Mouse (Mus musculus) limb, embryonic 10.5 days (tissue): ENCODE measurements around the gene P2ry2. TPM values are rescaled to one million over a fixed set of nuclear protein-coding genes. Genes with fewer than 3 reads are reported as not detected.

ENCODE experiments used
- DNase-seq: peaks from one replicate; pipeline ENCODE4 v3.0.0-alpha.2; 2017; ENCODE audit warnings: low spot score
- H3K27ac ChIP-seq: fragments of 300-500 bp; sonication (generic); 2 replicates; pipeline ENCODE4 v1.5.1; 2016; ENCODE audit warnings: mild to moderate bottlenecking
- H3K27me3 ChIP-seq: fragments of 300-500 bp; sonication (generic); 2 replicates; pipeline ENCODE4 v1.6.1; 2016; ENCODE audit warnings: low read depth, mild to moderate bottlenecking; ENCODE audit not compliant: poor library complexity, severe bottlenecking
- H3K36me3 ChIP-seq: fragments of 300-500 bp; sonication (generic); 2 replicates; pipeline ENCODE4 v1.6.1; 2016; ENCODE audit warnings: mild to moderate bottlenecking, moderate library complexity
- H3K4me1 ChIP-seq: fragments of 300-500 bp; sonication (generic); 2 replicates; pipeline ENCODE4 v1.6.1; 2016
- H3K4me3 ChIP-seq: fragments of 300-500 bp; sonication (generic); 2 replicates; pipeline ENCODE4 v1.5.1; 2016; ENCODE audit warnings: mild to moderate bottlenecking, moderate library complexity
- H3K9me3 ChIP-seq: fragments of 300-500 bp; sonication (generic); replicated peaks from 2 replicates; pipeline ENCODE4 v1.6.1; 2016; ENCODE audit warnings: mild to moderate bottlenecking
- WGBS: fragments of 180-500 bp; shearing (Covaris S2); methylation state at CpG from one replicate; pipeline ENCODE4 v1.1.7; 2016; 5-methylcytosine and 5-hydroxymethylcytosine counted together
- polyA plus RNA-seq: library from polyadenylated mRNA; unstranded; fragments of >200 nt; fragmentation: Nextera tagmentation; extraction: Ambion mirVana; gene quantifications from 2 replicates; pipeline ENCODE4 v1.2.1, GENCODE M21; 2016

Gene P2ry2
- polyA plus RNA-seq, 1 experiment from 2014 or later: 0.51 TPM

DNA sequence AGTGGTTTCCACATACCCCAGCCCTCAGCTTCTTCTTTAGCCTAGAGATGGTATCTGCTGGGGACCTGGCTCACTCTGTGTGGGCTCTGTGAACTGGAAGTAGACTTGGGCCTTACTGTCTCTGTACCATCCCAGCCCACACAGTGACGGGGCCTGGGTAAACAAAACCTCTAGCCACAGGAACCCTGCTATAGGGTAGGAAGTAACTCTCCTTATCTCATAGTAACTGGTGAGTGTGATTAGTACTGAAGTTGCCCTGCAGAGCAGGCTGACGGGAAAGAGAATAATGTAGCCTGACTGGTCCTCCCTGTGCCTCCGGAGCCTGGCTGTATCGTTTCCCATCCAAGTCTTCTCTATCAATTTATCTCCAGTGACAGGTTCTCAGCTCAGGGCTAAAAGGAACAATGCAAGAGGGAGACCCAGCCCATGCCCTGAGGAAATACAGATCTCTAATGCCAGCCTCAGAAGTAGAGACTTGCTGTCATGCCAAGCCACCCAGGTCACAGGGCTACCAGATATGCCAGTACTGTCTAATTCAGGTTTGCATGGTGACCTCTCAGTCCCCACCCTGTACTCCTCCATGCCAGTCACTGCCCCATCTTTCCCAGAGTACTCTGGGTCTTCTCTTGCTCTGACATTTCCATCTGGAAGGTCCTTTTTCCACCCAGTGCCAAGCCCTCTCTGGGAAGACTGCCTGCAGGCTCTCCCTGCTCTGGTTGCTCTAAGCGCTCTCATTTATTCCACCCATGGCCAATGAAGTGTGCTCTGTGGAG, 29.5 kb upstream of the P2ry2 start:
- H3K4me3 ChIP-seq: no peak overlapping the region
- H3K9me3 ChIP-seq: no peaks in the 10 kb centered on the region
- no peaks in the 10 kb centered on the region for H3K36me3 ChIP-seq
- no peak overlapping the region for H3K27ac ChIP-seq
- no peaks in the 10 kb centered on the region for H3K4me1 ChIP-seq
- DNase-seq: no peak
- H3K27me3 ChIP-seq: no peaks in the 10 kb centered on the region
- WGBS: 52% methylated on average over 5 of the region's 5 CpGs

DNA sequence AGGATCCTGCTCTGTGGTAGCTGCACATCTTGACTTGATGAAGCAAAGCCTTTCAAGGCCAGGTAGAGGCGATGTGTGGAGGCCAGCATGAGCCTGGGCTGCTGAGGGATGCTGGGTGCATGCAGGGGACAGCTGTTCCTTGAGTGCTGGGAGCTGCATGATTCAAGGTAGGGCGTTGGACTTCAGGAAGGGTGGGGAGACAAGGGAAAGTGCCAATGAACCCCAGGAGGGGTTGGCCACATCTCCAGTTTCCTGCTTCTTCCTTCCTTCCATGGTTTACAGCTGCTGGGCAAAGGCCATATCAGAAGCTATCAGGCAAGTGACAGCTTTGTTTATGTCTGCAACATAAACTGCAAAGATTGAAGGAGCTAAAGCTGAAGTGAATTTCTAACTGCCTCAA, 28.9 kb upstream of the P2ry2 start:
- DNase-seq: no peak
- no peaks in the 10 kb centered on the region for H3K36me3 ChIP-seq
- no peak overlapping the region for H3K4me3 ChIP-seq
- H3K9me3 ChIP-seq: no peaks in the 10 kb centered on the region
- WGBS: 61% methylated on average over 2 of the region's 2 CpGs
- H3K27ac ChIP-seq: no peak overlapping the region
- no peaks in the 10 kb centered on the region for H3K27me3 ChIP-seq
- H3K4me1 ChIP-seq: no peaks in the 10 kb centered on the region

DNA sequence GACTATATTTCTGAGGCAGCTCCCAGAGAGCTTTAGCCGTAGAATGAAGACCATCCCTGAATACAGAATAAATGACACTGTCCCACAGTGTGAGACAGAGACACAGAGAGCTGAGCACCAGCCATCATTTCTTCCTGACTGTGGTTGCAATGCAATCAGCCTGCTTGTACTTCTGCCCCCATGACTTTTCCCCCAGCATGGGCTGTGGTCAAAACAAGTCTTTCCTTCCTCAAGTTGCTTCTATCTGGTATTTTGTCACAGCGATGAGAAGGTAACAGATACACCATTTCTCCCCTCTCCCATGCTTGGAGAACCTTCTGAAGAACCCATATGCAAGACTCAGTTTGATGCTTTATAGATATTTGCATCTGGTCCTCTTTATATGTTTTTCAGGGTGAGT, 20.7 kb upstream of the P2ry2 start:
- 80% methylated on average over 2 of the region's 2 CpGs for WGBS
- Histone ChIP-seq H3K4me1 (no peaks in the 10 kb centered on the region), H3K36me3 (no peaks in the 10 kb centered on the region), H3K27ac (no peak overlapping the region), H3K27me3 (no peaks in the 10 kb centered on the region), H3K9me3 (no peaks in the 10 kb centered on the region), H3K4me3 (no peak overlapping the region)
- DNase-seq: no peak

DNA sequence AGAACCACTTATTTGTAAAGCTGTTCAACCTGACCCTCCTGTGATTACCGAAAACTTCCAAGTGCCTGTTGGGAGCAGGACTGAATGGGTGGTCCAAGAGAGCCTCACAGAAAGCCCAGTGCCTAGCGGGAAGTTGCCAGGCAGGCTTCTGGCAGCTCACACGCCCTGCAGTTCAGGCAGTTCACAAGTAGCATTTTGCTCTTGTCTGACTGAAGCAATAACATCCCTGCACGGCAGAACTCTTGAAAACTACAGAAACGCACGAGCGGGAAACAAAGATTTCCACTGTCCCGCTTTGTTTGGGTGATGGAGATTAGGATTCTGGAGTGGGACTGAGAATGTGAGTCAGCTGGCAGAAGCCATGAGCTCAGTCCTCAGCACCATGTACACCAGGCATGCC, 18.6 kb upstream of the P2ry2 start:
- Histone ChIP-seq H3K4me3 (no peak overlapping the region), H3K27me3 (no peaks in the 10 kb centered on the region), H3K27ac (no peak overlapping the region), H3K36me3 (no peaks in the 10 kb centered on the region), H3K9me3 (no peaks in the 10 kb centered on the region), H3K4me1 (0 out of 2 replicates have a peak, but pooled peaks cover 2% of the 10 kb centered on the region)
- 65% methylated on average over 8 of the region's 8 CpGs for WGBS
- no peak for DNase-seq

DNA sequence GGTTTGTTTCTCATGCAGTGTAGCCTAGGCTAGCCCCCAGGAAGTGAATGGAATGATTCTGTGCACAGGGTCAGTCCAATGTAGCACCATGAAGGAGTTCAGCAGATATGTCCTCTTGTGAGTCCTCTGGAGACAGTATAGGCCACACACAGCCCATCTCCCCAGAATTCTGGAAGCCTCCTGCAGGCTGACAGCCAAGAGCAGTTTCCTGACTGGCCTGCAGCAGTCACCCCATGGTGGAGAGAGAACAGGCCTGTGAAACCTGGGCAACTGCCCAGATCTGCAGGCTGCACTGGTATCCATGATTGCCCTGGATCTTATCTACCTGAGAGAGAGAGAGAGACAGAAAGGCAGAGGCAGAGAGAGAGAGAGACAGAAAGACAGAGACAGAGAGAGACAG, 18.1 kb upstream of the P2ry2 start:
- Histone ChIP-seq H3K4me3 (no peak overlapping the region), H3K4me1 (0 out of 2 replicates have a peak, but pooled peaks cover 2% of the 10 kb centered on the region), H3K36me3 (no peaks in the 10 kb centered on the region), H3K27ac (no peak overlapping the region), H3K9me3 (no peaks in the 10 kb centered on the region), H3K27me3 (no peaks in the 10 kb centered on the region)
- no peak for DNase-seq

DNA sequence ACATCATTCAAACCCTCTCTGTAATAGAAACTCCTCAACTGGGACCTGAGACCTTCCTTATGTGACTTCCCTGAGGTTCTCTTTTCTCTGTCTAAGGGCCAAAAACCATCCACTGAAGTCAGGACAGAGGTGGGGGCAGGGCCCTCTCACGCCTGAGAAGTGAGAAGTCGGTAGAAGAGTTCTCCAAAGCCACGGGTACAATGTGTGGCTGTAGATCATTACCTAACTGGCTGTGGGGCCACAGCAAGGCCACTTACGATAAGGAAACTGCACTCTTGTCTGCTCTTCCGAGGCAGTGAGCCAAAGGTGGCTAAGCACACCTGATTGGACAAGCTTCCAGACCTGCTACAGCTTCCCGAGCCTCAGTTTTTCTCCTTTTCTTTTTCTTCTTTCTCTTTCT, 16.8 kb upstream of the P2ry2 start:
- no peak for DNase-seq
- WGBS: 76% methylated on average over 6 of the region's 6 CpGs
- Histone ChIP-seq H3K4me3 (no peak overlapping the region), H3K27me3 (no peaks in the 10 kb centered on the region), H3K27ac (no peak overlapping the region), H3K9me3 (no peaks in the 10 kb centered on the region), H3K4me1 (0 out of 2 replicates have a peak, but pooled peaks cover 2% of the 10 kb centered on the region), H3K36me3 (no peaks in the 10 kb centered on the region)

DNA sequence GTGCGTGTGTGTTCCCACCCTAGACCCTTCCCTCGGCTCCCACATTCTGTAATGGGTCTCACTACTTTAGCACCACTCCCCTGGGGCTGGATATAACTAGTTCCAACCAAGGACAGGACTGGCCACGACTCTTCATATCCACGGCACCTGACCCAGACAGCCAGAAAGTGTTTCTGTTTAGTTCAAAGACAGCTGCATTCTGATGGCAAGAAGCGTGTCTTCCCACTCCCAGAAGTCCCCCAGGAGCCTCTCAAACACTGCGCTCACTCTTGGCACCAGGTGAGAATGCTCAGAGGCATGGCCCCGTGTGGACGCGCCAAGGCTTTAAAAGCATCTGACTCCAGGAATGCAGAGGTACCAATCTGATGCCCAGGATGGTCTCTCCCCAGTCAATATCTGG, 16.3 kb upstream of the P2ry2 start:
- no peaks in the 10 kb centered on the region for H3K27me3 ChIP-seq
- H3K4me1 ChIP-seq: 0 out of 2 replicates have a peak, but pooled peaks cover 2% of the 10 kb centered on the region
- no peak overlapping the region for H3K27ac ChIP-seq
- WGBS: 87% methylated on average over 9 of the region's 9 CpGs
- no peak overlapping the region for H3K4me3 ChIP-seq
- H3K36me3 ChIP-seq: no peaks in the 10 kb centered on the region
- DNase-seq: no peak
- H3K9me3 ChIP-seq: no peaks in the 10 kb centered on the region

DNA sequence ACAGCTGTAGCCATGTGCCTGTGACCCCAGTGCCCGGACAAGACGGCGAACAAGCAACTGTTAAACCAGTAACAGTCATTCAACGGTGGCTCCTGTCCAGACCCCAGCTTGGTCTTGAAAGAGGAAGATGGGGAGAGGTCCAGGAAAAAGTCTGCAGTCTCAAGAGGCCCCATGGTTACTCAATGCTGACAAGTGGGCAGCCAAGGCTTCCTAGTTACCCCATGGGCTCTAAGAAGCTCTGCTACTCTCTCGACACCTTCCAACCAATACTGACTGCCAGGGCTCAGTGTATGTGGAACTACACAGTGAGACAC, 15.7 kb upstream of the P2ry2 start:
- Histone ChIP-seq H3K4me1 (0 out of 2 replicates have a peak, but pooled peaks cover 2% of the 10 kb centered on the region), H3K36me3 (no peaks in the 10 kb centered on the region), H3K27me3 (no peaks in the 10 kb centered on the region), H3K9me3 (no peaks in the 10 kb centered on the region), H3K4me3 (no peak overlapping the region), H3K27ac (no peak overlapping the region)
- WGBS: 88% methylated on average over 5 of the region's 5 CpGs
- no peak for DNase-seq

DNA sequence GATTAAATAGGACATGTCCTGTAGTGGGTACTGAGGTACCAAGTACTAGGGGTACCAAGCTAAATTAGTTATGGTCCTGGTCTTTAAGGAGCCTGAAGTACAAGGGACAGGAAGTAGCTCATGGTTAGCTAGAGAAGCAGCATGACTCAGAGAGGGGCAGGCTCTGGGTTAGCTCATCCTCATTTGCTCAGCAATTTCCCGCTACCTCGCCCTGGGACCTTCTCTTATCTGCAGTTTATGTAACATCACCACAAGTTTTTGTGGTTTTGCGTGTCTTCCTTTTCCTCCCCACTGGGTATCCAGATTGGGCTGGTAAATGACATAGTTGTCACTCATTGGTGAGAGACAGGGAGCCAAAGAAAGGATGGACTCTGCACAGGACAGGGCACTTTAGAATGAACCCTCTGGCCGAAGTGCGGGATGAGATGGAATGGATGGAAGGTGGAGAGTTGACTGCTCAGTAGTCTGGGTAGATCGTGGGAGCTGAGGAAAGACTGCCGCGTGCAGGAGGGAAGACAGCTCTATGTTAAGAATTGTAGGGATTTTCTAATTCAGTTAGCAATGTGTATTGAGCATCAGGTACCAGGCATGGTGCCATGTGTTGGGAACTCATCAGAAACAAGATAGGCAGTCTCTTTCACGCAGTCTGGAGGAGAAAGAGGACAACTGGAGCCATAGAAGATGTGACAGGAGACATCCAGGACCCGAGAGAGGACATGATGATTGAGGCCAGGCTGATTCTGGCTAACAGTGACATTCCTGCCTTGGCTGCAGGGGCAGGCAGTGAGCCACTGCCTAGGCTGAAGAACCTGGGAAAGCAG, 15.2 kb upstream of the P2ry2 start:
- H3K9me3 ChIP-seq: no peaks in the 10 kb centered on the region
- 89% methylated on average over 10 of the region's 10 CpGs for WGBS
- H3K36me3 ChIP-seq: no peaks in the 10 kb centered on the region
- no peak overlapping the region for H3K27ac ChIP-seq
- no peak overlapping the region for H3K4me3 ChIP-seq
- 0 out of 2 replicates have a peak, but pooled peaks cover 2% of the 10 kb centered on the region for H3K4me1 ChIP-seq
- no peak for DNase-seq
- no peaks in the 10 kb centered on the region for H3K27me3 ChIP-seq

DNA sequence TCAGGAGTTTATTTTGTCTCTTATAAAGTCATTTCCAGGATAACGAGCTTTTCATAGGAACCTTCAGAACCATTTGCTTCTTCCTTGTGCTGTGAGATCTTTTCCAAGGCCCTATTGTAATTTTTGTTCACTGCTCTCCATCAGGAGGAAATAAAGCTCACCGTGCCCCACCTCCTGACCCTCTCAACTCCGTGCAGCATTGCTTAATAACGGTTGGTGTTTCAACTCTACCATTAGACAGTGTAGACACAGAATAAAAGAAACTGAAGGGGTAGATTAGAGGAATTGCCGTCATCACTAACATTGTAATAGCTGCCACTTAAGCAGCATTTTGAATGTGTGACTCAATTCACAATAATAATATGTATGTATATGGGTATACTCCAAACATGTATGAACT, 14.2 kb upstream of the P2ry2 start:
- Histone ChIP-seq H3K4me3 (no peak overlapping the region), H3K9me3 (no peaks in the 10 kb centered on the region), H3K27me3 (no peaks in the 10 kb centered on the region), H3K27ac (no peak overlapping the region), H3K36me3 (no peaks in the 10 kb centered on the region), H3K4me1 (0 out of 2 replicates have a peak, but pooled peaks cover 2% of the 10 kb centered on the region)
- 76% methylated on average over 5 of the region's 5 CpGs for WGBS
- DNase-seq: no peak

DNA sequence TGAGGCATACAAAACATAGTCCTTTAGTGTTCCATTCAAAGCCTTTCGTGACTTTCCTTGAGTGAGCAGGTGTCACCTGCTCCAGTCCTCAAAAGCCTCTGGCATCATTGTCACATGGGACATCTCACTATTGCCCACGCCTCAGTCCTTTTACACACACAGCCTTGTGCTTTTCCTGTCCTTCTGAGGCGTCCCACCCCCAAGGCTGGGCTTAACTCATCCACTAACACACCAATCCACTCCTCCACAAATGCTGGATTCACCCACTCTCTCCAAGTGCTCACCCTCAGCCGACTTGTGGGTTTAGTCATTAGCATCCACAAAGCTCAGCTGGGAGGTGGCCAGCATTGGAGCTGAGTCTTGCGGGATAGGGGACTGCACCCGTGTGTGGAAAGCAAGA, 4.8 kb upstream of the P2ry2 start:
- H3K4me1 ChIP-seq: peaks cover 11% of the 10 kb centered on the region
- peaks cover 35% of the 10 kb centered on the region for H3K27me3 ChIP-seq
- no peaks in the 10 kb centered on the region for H3K9me3 ChIP-seq
- DNase-seq: no peak
- H3K27ac ChIP-seq: no peak overlapping the region
- no peaks in the 10 kb centered on the region for H3K36me3 ChIP-seq
- H3K4me3 ChIP-seq: no peak overlapping the region
- WGBS: 73% methylated on average over 6 of the region's 6 CpGs

DNA sequence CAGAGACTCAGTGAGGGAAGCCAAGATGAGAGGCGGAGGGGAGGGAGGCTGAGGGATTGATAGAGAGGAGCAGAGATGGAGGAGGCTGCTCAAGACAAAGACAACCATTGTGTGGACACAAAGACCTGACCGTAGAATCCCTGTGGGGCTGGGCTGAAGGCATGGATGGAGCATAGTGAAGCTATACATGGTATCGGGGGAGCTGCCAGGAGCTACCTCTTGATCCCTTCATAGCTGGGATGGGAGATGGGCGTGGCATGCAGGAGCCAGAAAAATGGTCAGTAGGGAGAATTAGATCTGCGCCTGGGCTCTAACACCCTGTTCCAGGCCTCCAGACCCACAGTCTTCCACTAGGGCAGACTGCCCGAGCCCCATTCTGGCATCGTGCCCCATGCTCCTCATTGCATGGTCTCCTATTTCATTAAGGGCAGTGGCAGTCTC, 4.4 kb upstream of the P2ry2 start:
- H3K27ac ChIP-seq: no peak overlapping the region
- H3K36me3 ChIP-seq: no peaks in the 10 kb centered on the region
- H3K27me3 ChIP-seq: peaks cover 39% of the 10 kb centered on the region
- H3K4me3 ChIP-seq: no peak overlapping the region
- DNase-seq: no peak
- H3K9me3 ChIP-seq: no peaks in the 10 kb centered on the region
- H3K4me1 ChIP-seq: peaks cover 14% of the 10 kb centered on the region
- 74% methylated on average over 7 of the region's 7 CpGs for WGBS

DNA sequence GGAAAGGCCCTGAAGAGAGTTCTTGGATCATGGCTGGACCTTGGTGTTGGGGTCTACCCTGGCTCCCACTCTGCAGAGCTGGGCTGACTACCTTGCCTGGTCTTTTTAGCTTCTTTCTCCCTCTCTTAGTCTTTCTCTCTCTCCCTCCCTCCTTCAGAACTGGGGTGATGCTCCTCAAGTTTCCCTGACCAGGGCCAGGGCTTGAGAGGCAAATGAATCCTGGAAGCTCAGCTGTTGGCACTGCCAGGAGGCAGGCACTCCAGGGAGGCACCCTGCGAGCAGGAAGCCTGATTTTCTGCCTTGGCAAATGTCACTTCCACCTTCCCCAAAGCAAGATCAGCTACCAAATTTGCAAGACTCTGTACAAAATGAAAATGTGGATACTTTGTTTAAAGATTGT, 2.3 kb upstream of the P2ry2 start:
- H3K9me3 ChIP-seq: no peaks in the 10 kb centered on the region
- 68% methylated on average over 1 of the region's 1 CpGs for WGBS
- peaks cover 26% of the 10 kb centered on the region for H3K4me1 ChIP-seq
- no peak for DNase-seq
- H3K27ac ChIP-seq: no peak overlapping the region
- H3K27me3 ChIP-seq: peaks cover 60% of the 10 kb centered on the region
- H3K36me3 ChIP-seq: no peaks in the 10 kb centered on the region
- no peak overlapping the region for H3K4me3 ChIP-seq
